Mouse (Mus musculus) spleen, adult 2 months (tissue): ENCODE data around the gene R3hdm4.

Experiments
- CTCF ChIP-seq: fragments of 200-500 bp; IDR thresholded peaks from 2 replicates; pipeline ENCODE4 v1.5.1; 2011; ENCODE audit warnings: mild to moderate bottlenecking, inconsistent platforms; ENCODE audit not compliant: insufficient read depth, insufficient read length, insufficient replicate concordance; ENCODE audit errors: extremely low read depth
- POLR2A ChIP-seq: fragments of 200-500 bp; IDR thresholded peaks from 2 replicates; pipeline ENCODE4 v1.6.1; 2011; ENCODE audit warnings: low read depth, low read length, inconsistent platforms

- TF ChIP-seq POLR2A (no peak), CTCF (no peak)
Measured at GRCm38 (mm10) chr10:79890670-79891069, 30.3 kb downstream of the R3hdm4 start, which contains the start of gene Cfd.
